In genomic region chr3:27478563-27479156, GRCm38 (mm10) we compare ENCODE assay signal across 12 mouse cellular contexts.
DNase-seq lines count a peak whose midpoint lies in the region; ATAC-seq lines count a peak whose summit lies in the region.
"Had no signal": no experiment of that assay in that cellular context is flagged by ENCODE, and none has a peak within 500 bp of the region (broad histone marks: within the 10 kb centered on the region; RNA-seq: fewer than 3 reads in every experiment).

No protein-coding gene starts in this region.

- ATAC-seq in heart, embryonic 13.5 days (ENCODE audit: extremely low read depth, insufficient number of reproducible peaks, low FRiP score, low TSS enrichment), result no peak
- no peak for ATAC-seq in heart, embryonic 11.5 days (replicated peaks; ENCODE audit: insufficient number of reproducible peaks, low FRiP score, low TSS enrichment)
- ATAC-seq in midbrain, embryonic 11.5 days (ENCODE audit: low FRiP score), result no peak
- no peak for ATAC-seq in midbrain, embryonic 13.5 days
- peak; percentile 90 for ATAC-seq in hindbrain, embryonic 16.5 days
- no peak for ATAC-seq in limb, embryonic 15.5 days (ENCODE audit: insufficient number of reproducible peaks, low FRiP score, low TSS enrichment, low read depth)

- 90% methylated on average over 16 of the region's 16 CpGs for WGBS in heart, embryonic 13.5 days
- WGBS in heart, embryonic 11.5 days (ENCODE audit: insufficient replicate concordance), result 87% methylated on average over 16 of the region's 16 CpGs
- 91% methylated on average over 16 of the region's 16 CpGs for WGBS in midbrain, embryonic 11.5 days
- WGBS in midbrain, embryonic 13.5 days, result 88% methylated on average over 16 of the region's 16 CpGs
- 70% methylated on average over 16 of the region's 16 CpGs for WGBS in hindbrain, embryonic 16.5 days
- WGBS in limb, embryonic 15.5 days, result 83% methylated on average over 16 of the region's 16 CpGs

- H3K9me3 ChIP-seq in heart, embryonic 13.5 days, result peaks cover 5% of the 10 kb centered on the region; the same call in 1 of the 2 replicates
- 0 out of 2 replicates have a peak, but pooled peaks cover 1% of the 10 kb centered on the region for H3K9me3 ChIP-seq in heart, embryonic 11.5 days (replicated peaks; ENCODE audit: control insufficient read depth, low read length)
- no peaks in the 10 kb centered on the region; the same call in 1 of the 2 replicates for H3K9me3 ChIP-seq in midbrain, embryonic 11.5 days (ENCODE audit: control insufficient read depth, low read length)
- no peaks in the 10 kb centered on the region for H3K9me3 ChIP-seq in midbrain, embryonic 13.5 days
- H3K9me3 ChIP-seq in hindbrain, embryonic 16.5 days (ENCODE audit: control insufficient read depth, low read length), result no peaks in the 10 kb centered on the region
- no peaks in the 10 kb centered on the region for H3K9me3 ChIP-seq in limb, embryonic 15.5 days
- H3K9me3 ChIP-seq: neural tube, embryonic 12.5 days had no signal

- no peak overlapping the region for H3K4me3 ChIP-seq in heart, embryonic 13.5 days
- no peak overlapping the region for H3K4me3 ChIP-seq in heart, embryonic 11.5 days (ENCODE audit: low read depth, low read length)
- no peak overlapping the region for H3K4me3 ChIP-seq in midbrain, embryonic 11.5 days (ENCODE audit: low read depth, low read length)
- H3K4me3 ChIP-seq in midbrain, embryonic 13.5 days (replicated peaks), result no peak overlapping the region
- no peak overlapping the region for H3K4me3 ChIP-seq in hindbrain, embryonic 16.5 days (ENCODE audit: low read length)
- H3K4me3 ChIP-seq in limb, embryonic 15.5 days, result no peak overlapping the region
- H3K4me3 ChIP-seq: neural tube, embryonic 12.5 days had no signal

- H3K4me1 ChIP-seq in heart, embryonic 13.5 days, result peaks cover 36% of the 10 kb centered on the region
- H3K4me1 ChIP-seq in heart, embryonic 11.5 days (ENCODE audit: control insufficient read depth, insufficient read depth, low read length), result peaks cover 15% of the 10 kb centered on the region
- no peaks in the 10 kb centered on the region for H3K4me1 ChIP-seq in midbrain, embryonic 11.5 days (ENCODE audit: control insufficient read depth, insufficient read depth, low read length)
- H3K4me1 ChIP-seq in midbrain, embryonic 13.5 days (replicated peaks), result no peaks in the 10 kb centered on the region
- peaks cover 2% of the 10 kb centered on the region; the same call in 1 of the 2 replicates for H3K4me1 ChIP-seq in hindbrain, embryonic 16.5 days (ENCODE audit: control insufficient read depth, insufficient read depth, low read depth, low read length)
- H3K4me1 ChIP-seq in limb, embryonic 15.5 days, result peaks cover 18% of the 10 kb centered on the region
- H3K4me1 ChIP-seq: neural tube, embryonic 12.5 days had no signal

- peak overlapping the region; percentile 80 for H3K27ac ChIP-seq in heart, embryonic 13.5 days (replicated peaks)
- no peak overlapping the region for H3K27ac ChIP-seq in heart, embryonic 11.5 days (ENCODE audit: low read depth, low read length)
- no peak overlapping the region for H3K27ac ChIP-seq in midbrain, embryonic 11.5 days (ENCODE audit: low read depth, low read length)
- H3K27ac ChIP-seq in midbrain, embryonic 13.5 days, result no peak overlapping the region
- H3K27ac ChIP-seq in hindbrain, embryonic 16.5 days (ENCODE audit: low read depth, low read length), result no peak overlapping the region
- peak overlapping the region; percentile 74; the same call in 1 of the 2 replicates for H3K27ac ChIP-seq in limb, embryonic 15.5 days
- H3K27ac ChIP-seq: neural tube, embryonic 12.5 days had no signal

- no peak overlapping the region for H3K9ac ChIP-seq in heart, embryonic 13.5 days
- no peak overlapping the region for H3K9ac ChIP-seq in heart, embryonic 11.5 days (ENCODE audit: low read depth, low read length)
- H3K9ac ChIP-seq in midbrain, embryonic 11.5 days (ENCODE audit: low read length), result no peak overlapping the region
- no peak overlapping the region for H3K9ac ChIP-seq in midbrain, embryonic 13.5 days (replicated peaks)
- no peak overlapping the region for H3K9ac ChIP-seq in hindbrain, embryonic 16.5 days (ENCODE audit: low read depth, low read length)
- H3K9ac ChIP-seq in limb, embryonic 15.5 days, result no peak overlapping the region
- H3K9ac ChIP-seq: neural tube, embryonic 12.5 days had no signal

- H3K36me3 ChIP-seq in heart, embryonic 13.5 days, result peaks cover 77% of the 10 kb centered on the region
- H3K36me3 ChIP-seq in heart, embryonic 11.5 days (ENCODE audit: control insufficient read depth, insufficient read depth, low read length), result peaks cover 6% of the 10 kb centered on the region
- H3K36me3 ChIP-seq in midbrain, embryonic 11.5 days (ENCODE audit: control insufficient read depth, insufficient read depth, low read length), result no peaks in the 10 kb centered on the region
- 0 out of 2 replicates have a peak, but pooled peaks cover 3% of the 10 kb centered on the region for H3K36me3 ChIP-seq in midbrain, embryonic 13.5 days
- no peaks in the 10 kb centered on the region for H3K36me3 ChIP-seq in hindbrain, embryonic 16.5 days (ENCODE audit: control insufficient read depth, insufficient read depth, low read length)
- peaks cover 39% of the 10 kb centered on the region for H3K36me3 ChIP-seq in limb, embryonic 15.5 days

- H3K27me3 ChIP-seq in heart, embryonic 13.5 days (replicated peaks), result no peaks in the 10 kb centered on the region
- no peaks in the 10 kb centered on the region for H3K27me3 ChIP-seq in heart, embryonic 11.5 days (ENCODE audit: control insufficient read depth, insufficient read depth, low read length)
- H3K27me3 ChIP-seq in midbrain, embryonic 11.5 days (ENCODE audit: control insufficient read depth, insufficient read depth, low read length), result no peaks in the 10 kb centered on the region
- H3K27me3 ChIP-seq in midbrain, embryonic 13.5 days, result no peaks in the 10 kb centered on the region
- no peaks in the 10 kb centered on the region for H3K27me3 ChIP-seq in hindbrain, embryonic 16.5 days (replicated peaks; ENCODE audit: control insufficient read depth, insufficient read depth, low read length)
- H3K27me3 ChIP-seq in limb, embryonic 15.5 days, result no peaks in the 10 kb centered on the region
- H3K27me3 ChIP-seq: neural tube, embryonic 12.5 days had no signal

- no peak overlapping the region for H3K4me2 ChIP-seq in heart, embryonic 13.5 days
- no peak overlapping the region for H3K4me2 ChIP-seq in heart, embryonic 11.5 days
- no peak overlapping the region for H3K4me2 ChIP-seq in midbrain, embryonic 11.5 days
- no peak overlapping the region for H3K4me2 ChIP-seq in midbrain, embryonic 13.5 days (replicated peaks)
- no peak overlapping the region for H3K4me2 ChIP-seq in hindbrain, embryonic 16.5 days (ENCODE audit: low read length)
- H3K4me2 ChIP-seq in limb, embryonic 15.5 days, result no peak overlapping the region
- H3K4me2 ChIP-seq: neural tube, embryonic 12.5 days had no signal

- DNase-seq in midbrain, embryonic 11.5 days (ENCODE audit: low spot score, missing footprints), result peak; percentile 35
- no peak for DNase-seq in natural killer cell, adult 2 months (ENCODE audit: low spot score in 2 of 2)
- DNase-seq in thymus, postnatal 4 days, result no peak
- DNase-seq: kidney, postnatal 10 days; liver; lung, postnatal 36 days had no signal

Comparison
In these comparisons a context has a peak if more than half of its experiments do, and no peak if none do; other contexts are left out.
1. H3K27ac ChIP-seq: peak in heart, embryonic 13.5 days (single experiment) and limb, embryonic 15.5 days (single experiment); none in heart, embryonic 11.5 days (single experiment), midbrain, embryonic 11.5 days (single experiment), midbrain, embryonic 13.5 days (single experiment) and hindbrain, embryonic 16.5 days (single experiment).